Mouse (Mus musculus) heart, embryonic 14.5 days (tissue): ENCODE results near the gene Gm7697. TPM values are rescaled to one million over a fixed set of nuclear protein-coding genes. Genes with fewer than 3 reads are reported as not detected.
"Not testable (repeated sequence)": the region's sequence is repeated elsewhere in the genome, so short reads cannot be mapped to it uniquely, and the experiment has no call there.

Experiments
- ATAC-seq: fragments of 200-750 bp; cut with Nextera tagmentation; 2 replicates; pipeline ENCODE4 v1.8.0; 2017; ENCODE audit warnings: low read depth, moderate TSS enrichment; ENCODE audit not compliant: insufficient number of reproducible peaks, insufficient read depth, low FRiP score
- H3K27ac ChIP-seq, 2 experiments: fragments of 200-500 bp in 1 of 2; fragments of 300-500 bp in 1 of 2; sonication (generic) in 1 of 2; replicated peaks in 1 of 2; 2 replicates each; pipeline ENCODE4 v1.5.1; 2012 to 2014; ENCODE audit warnings: low read depth in 2 of 2, low read length in 2 of 2, control low read depth in 1 of 2, mild to moderate bottlenecking in 1 of 2, mixed read lengths in 1 of 2; ENCODE audit not compliant: control insufficient read depth in 1 of 2, insufficient read depth in 1 of 2
- H3K27me3 ChIP-seq: fragments of 300-500 bp; sonication (generic); 2 replicates; pipeline ENCODE4 v1.6.1; 2014; ENCODE audit warnings: mild to moderate bottlenecking, low read length, control low read depth; ENCODE audit not compliant: control insufficient read depth, insufficient read depth
- H3K36me3 ChIP-seq: fragments of 300-500 bp; sonication (generic); 2 replicates; pipeline ENCODE4 v1.6.1; 2014; ENCODE audit warnings: mild to moderate bottlenecking, control low read depth, low read length, mixed read lengths; ENCODE audit not compliant: control insufficient read depth, insufficient read depth
- H3K4me1 ChIP-seq, 2 experiments: fragments of 200-500 bp in 1 of 2; fragments of 300-500 bp in 1 of 2; sonication (generic) in 1 of 2; 2 replicates each; pipeline ENCODE4 v1.6.1; 2012 to 2014; ENCODE audit warnings: low read length in 2 of 2, control low read depth in 1 of 2, mixed read lengths in 1 of 2; ENCODE audit not compliant: control insufficient read depth in 2 of 2, insufficient read depth in 2 of 2
- H3K4me2 ChIP-seq: fragments of 300-500 bp; sonication (generic); 2 replicates; pipeline ENCODE4 v1.6.1; 2014; ENCODE audit warnings: mild to moderate bottlenecking, low read length
- H3K4me3 ChIP-seq, 2 experiments: fragments of 200-500 bp in 1 of 2; fragments of 300-500 bp in 1 of 2; sonication (generic) in 1 of 2; 2 replicates each; pipeline ENCODE4 v1.5.1; 2012 to 2014; ENCODE audit warnings: low read length in 2 of 2, mild to moderate bottlenecking in 2 of 2, control low read depth in 1 of 2, low read depth in 1 of 2, moderate library complexity in 1 of 2; ENCODE audit not compliant: control insufficient read depth in 1 of 2, insufficient read depth in 1 of 2
- H3K9ac ChIP-seq: fragments of 300-500 bp; sonication (generic); 2 replicates; pipeline ENCODE4 v1.6.1; 2014; ENCODE audit warnings: mild to moderate bottlenecking, low read length
- H3K9me3 ChIP-seq: fragments of 300-500 bp; sonication (generic); 2 replicates; pipeline ENCODE4 v1.6.1; 2016; ENCODE audit warnings: low read length, control low read depth; ENCODE audit not compliant: control insufficient read depth
- WGBS: fragments of 180-500 bp; shearing (Covaris S2); extraction: QIAGEN DNeasy Blood & Tissue Kit; methylation state at CpG from one replicate; pipeline ENCODE4 v1.1.7; 2014; 5-methylcytosine and 5-hydroxymethylcytosine counted together
- polyA plus RNA-seq: library from polyadenylated mRNA; unstranded; fragments of >200 nt; fragmentation: Nextera tagmentation; extraction: Ambion mirVana; gene quantifications from 2 replicates; pipeline ENCODE4 v1.2.1, GENCODE M21; 2014

Gm7697 gene
- polyA plus RNA-seq, 1 experiment from 2014 or later, result not detected

- WGBS, result 78% methylated on average over 7 of the region's 7 CpGs
- not testable (repeated sequence) for H3K9me3 ChIP-seq, H3K27ac ChIP-seq, ATAC-seq, H3K9ac ChIP-seq, H3K4me3 ChIP-seq, H3K4me1 ChIP-seq, H3K36me3 ChIP-seq, H3K4me2 ChIP-seq, H3K27me3 ChIP-seq
Observed at GRCm38 (mm10) chr8:69540764-69541163, 18.0 kb upstream of the Gm7697 start.

GRCm38 (mm10) chr8:69540331-69540730 lies 17.6 kb upstream of the Gm7697 start:
- not testable (repeated sequence) for H3K27me3 ChIP-seq, H3K9me3 ChIP-seq, H3K4me1 ChIP-seq, H3K36me3 ChIP-seq, H3K27ac ChIP-seq, H3K4me3 ChIP-seq, ATAC-seq, H3K4me2 ChIP-seq, H3K9ac ChIP-seq
- WGBS, result 50% methylated on average over 1 of the region's 1 CpGs

GRCm38 (mm10) chr8:69474946-69475345 lies 47.8 kb downstream of the Gm7697 start:
- H3K27me3 ChIP-seq, H3K27ac ChIP-seq, H3K4me1 ChIP-seq, H3K9ac ChIP-seq, H3K9me3 ChIP-seq, H3K4me3 ChIP-seq, H3K36me3 ChIP-seq, H3K4me2 ChIP-seq, ATAC-seq: not testable (repeated sequence)
- WGBS, result 67% methylated on average over 3 of the region's 3 CpGs

GRCm38 (mm10) chr8:69453465-69453864 lies 69.3 kb downstream of the Gm7697 start, which contains the start of gene Gm9495:
Gm9495 (minus strand) TSS chr8:69453565.
- H3K4me2 ChIP-seq, ATAC-seq, H3K36me3 ChIP-seq, H3K4me3 ChIP-seq, H3K9me3 ChIP-seq, H3K9ac ChIP-seq, H3K27me3 ChIP-seq, H3K4me1 ChIP-seq, H3K27ac ChIP-seq: not testable (repeated sequence)
- WGBS, result 78% methylated on average over 1 of the region's 3 CpGs

Other genes with a start within 250 kb of the Gm7697 start
- gene Gm9495, start 69.4 kb downstream of the Gm7697 start, polyA plus RNA-seq, result not detected in 2 replicates
- 14.1 and 15.7 TPM in 2 replicates for gene Zfp868, start 102.6 kb upstream of the Gm7697 start, polyA plus RNA-seq
- gene Zfp964, start 131.5 kb upstream of the Gm7697 start, polyA plus RNA-seq, result 2.0 and 2.1 TPM in 2 replicates
- gene Zfp869, start 187.7 kb upstream of the Gm7697 start, polyA plus RNA-seq, result 19.9 and 20.8 TPM in 2 replicates
- 3.7 and 4.2 TPM in 2 replicates for gene Zfp963, start 227.0 kb upstream of the Gm7697 start, polyA plus RNA-seq